Mouse (Mus musculus): Measurements from ENCODE around the gene Erap1.

DNA sequence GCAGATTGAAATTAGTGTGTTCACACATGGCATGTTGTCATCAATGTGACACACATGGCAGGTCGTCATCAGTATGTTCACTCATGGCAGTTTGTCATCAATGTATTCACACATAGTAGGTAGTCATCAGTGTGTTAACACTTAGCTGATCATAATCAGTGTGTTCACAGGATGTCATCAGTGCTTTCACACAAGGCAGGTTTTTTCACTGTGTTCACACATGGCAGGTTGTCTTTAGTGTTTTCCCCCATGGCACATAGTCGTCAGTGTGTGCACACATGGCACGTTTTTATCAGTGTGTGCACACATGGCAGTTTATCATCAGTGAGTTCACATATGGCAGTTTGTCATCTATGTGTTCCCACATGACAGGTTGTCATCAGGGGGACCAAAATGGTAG is 6.5 kb upstream of the Erap1 start:
- TF ChIP-seq POLR2A (IDR thresholded peaks at IDR 0.05; ENCODE audit: extremely low read depth, insufficient read depth, low read length): no peak
- TF ChIP-seq CTCF (IDR thresholded peaks at IDR 0.05; ENCODE audit: extremely low read depth, insufficient read depth, low read length): no peak
